Comparison of ENCODE assay signal across 10 mouse cellular contexts in the genomic region with DNA sequence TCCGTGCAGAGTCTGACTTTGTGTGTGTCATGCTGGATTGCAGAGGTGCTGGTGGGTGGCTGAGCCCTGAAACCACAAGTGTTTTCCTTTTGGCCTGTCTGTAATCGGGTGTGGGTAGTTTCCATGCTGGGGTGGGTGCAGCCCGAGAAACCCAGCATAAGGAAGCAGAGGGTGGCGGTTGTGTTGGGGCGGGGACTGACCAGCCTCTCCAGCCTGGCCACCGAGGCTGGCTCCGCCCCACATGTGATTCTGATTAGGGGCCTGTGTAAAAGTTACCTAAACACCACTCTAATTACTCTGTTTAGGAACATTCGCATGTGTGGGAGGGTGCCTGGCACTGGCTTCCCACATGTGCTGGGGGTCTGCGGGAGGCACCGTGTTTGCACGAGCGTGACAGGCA. TPM values are rescaled to one million over a fixed set of nuclear protein-coding genes. Genes with fewer than 3 reads are reported as not detected.
DNase-seq lines count a peak whose midpoint lies in the region; ATAC-seq lines count a peak whose summit lies in the region.
"Had no signal": no experiment of that assay in that cellular context is flagged by ENCODE, and none has a peak within 500 bp of the region (broad histone marks: within the 10 kb centered on the region; RNA-seq: fewer than 3 reads in every experiment).

No protein-coding gene starts in this region.

- WGBS in limb, embryonic 12.5 days: 11% methylated on average over 12 of the region's 12 CpGs
- WGBS in stomach, embryonic 16.5 days: 54% methylated on average over 12 of the region's 12 CpGs
- WGBS in midbrain, embryonic 14.5 days: 78% methylated on average over 12 of the region's 12 CpGs

- peak overlapping the region; percentile 55 for H3K4me2 ChIP-seq in limb, embryonic 12.5 days
- H3K4me2 ChIP-seq in stomach, embryonic 16.5 days (ENCODE audit: low read depth, low read length): no peak overlapping the region
- H3K4me2 ChIP-seq in midbrain, embryonic 14.5 days (ENCODE audit: low read length): no peak overlapping the region
- H3K4me2 ChIP-seq: neural tube, embryonic 13.5 days had no signal

- H3K27ac ChIP-seq in limb, embryonic 12.5 days: peak overlapping the region; percentile 78
- no peak overlapping the region for H3K27ac ChIP-seq in stomach, embryonic 16.5 days (ENCODE audit: low read length)
- no peak overlapping the region for H3K27ac ChIP-seq in midbrain, embryonic 14.5 days (replicated peaks; ENCODE audit: low read depth, low read length)
- H3K27ac ChIP-seq: neural tube, embryonic 13.5 days had no signal

- peaks cover 16% of the 10 kb centered on the region; the same call in 1 of the 2 replicates for H3K27me3 ChIP-seq in limb, embryonic 12.5 days
- no peaks in the 10 kb centered on the region; the same call in 1 of the 2 replicates for H3K27me3 ChIP-seq in stomach, embryonic 16.5 days (ENCODE audit: control insufficient read depth, insufficient read depth, low read length)
- no peaks in the 10 kb centered on the region for H3K27me3 ChIP-seq in midbrain, embryonic 14.5 days (ENCODE audit: control insufficient read depth, insufficient read depth, low read length)
- H3K27me3 ChIP-seq: neural tube, embryonic 13.5 days had no signal

- H3K9me3 ChIP-seq in limb, embryonic 12.5 days: no peaks in the 10 kb centered on the region
- H3K9me3 ChIP-seq in stomach, embryonic 16.5 days (replicated peaks; ENCODE audit: control insufficient read depth, low read length): no peaks in the 10 kb centered on the region
- H3K9me3 ChIP-seq in midbrain, embryonic 14.5 days (ENCODE audit: control insufficient read depth, low read length): no peaks in the 10 kb centered on the region
- H3K9me3 ChIP-seq: neural tube, embryonic 13.5 days had no signal

- peak overlapping the region; percentile 23 for H3K4me3 ChIP-seq in limb, embryonic 12.5 days (replicated peaks)
- H3K4me3 ChIP-seq in stomach, embryonic 16.5 days (replicated peaks; ENCODE audit: low read length): no peak overlapping the region
- no peak overlapping the region for H3K4me3 ChIP-seq in midbrain, embryonic 14.5 days (replicated peaks; ENCODE audit: low read depth, low read length)
- H3K4me3 ChIP-seq: neural tube, embryonic 13.5 days had no signal

- peak; percentile 36 to 50 for DNase-seq in kidney, postnatal 4 days
- no peak for DNase-seq in kidney, adult 8-10 months
- DNase-seq in embryo, embryonic 11 days: peak; percentile 75
- no peak for DNase-seq in midbrain, embryonic 14.5 days
- no peak for DNase-seq in right cerebral cortex, postnatal 10 days (ENCODE audit: low spot score in 2 of 2)
- DNase-seq: gastrocnemius, postnatal 10 days; kidney, adult 18-20 months had no signal

- ATAC-seq in limb, embryonic 12.5 days (ENCODE audit: insufficient number of reproducible peaks, insufficient read depth, low FRiP score, low TSS enrichment, low read depth): peak; percentile 81
- 0 out of 2 replicates have a peak, but pooled peaks have one; percentile 19 for ATAC-seq in stomach, embryonic 16.5 days (ENCODE audit: insufficient read depth, low FRiP score)
- ATAC-seq in midbrain, embryonic 14.5 days (ENCODE audit: low FRiP score, low TSS enrichment): no peak

- H3K36me3 ChIP-seq in limb, embryonic 12.5 days: no peaks in the 10 kb centered on the region
- no peaks in the 10 kb centered on the region for H3K36me3 ChIP-seq in stomach, embryonic 16.5 days (ENCODE audit: control insufficient read depth, insufficient read depth, low read length)
- no peaks in the 10 kb centered on the region for H3K36me3 ChIP-seq in midbrain, embryonic 14.5 days (ENCODE audit: control insufficient read depth, insufficient read depth, low read length)
- H3K36me3 ChIP-seq: neural tube, embryonic 13.5 days had no signal

- peaks cover 67% of the 10 kb centered on the region for H3K4me1 ChIP-seq in limb, embryonic 12.5 days (replicated peaks)
- 0 out of 2 replicates have a peak, but pooled peaks cover 3% of the 10 kb centered on the region for H3K4me1 ChIP-seq in stomach, embryonic 16.5 days (ENCODE audit: control insufficient read depth, insufficient read depth, low read length)
- no peaks in the 10 kb centered on the region for H3K4me1 ChIP-seq in midbrain, embryonic 14.5 days (ENCODE audit: control insufficient read depth, insufficient read depth, low read length)

- H3K9ac ChIP-seq in limb, embryonic 12.5 days (replicated peaks): 0 out of 2 replicates have a peak overlapping the region, but pooled peaks have one; percentile 23
- H3K9ac ChIP-seq in stomach, embryonic 16.5 days (ENCODE audit: low read length): no peak overlapping the region
- H3K9ac ChIP-seq in midbrain, embryonic 14.5 days (replicated peaks; ENCODE audit: low read length): no peak overlapping the region
- H3K9ac ChIP-seq: neural tube, embryonic 13.5 days had no signal

RNA-seq across cellular contexts. Expression of gene Glis1, which starts 23.2 kb away (rescaled TPM):
- 12.0 and 13.4 TPM in 2 replicates for polyA plus RNA-seq in limb, embryonic 12.5 days (2016; fragmentation: Nextera tagmentation; extraction: Ambion mirVana)
- polyA plus RNA-seq in stomach, embryonic 16.5 days (2015; fragmentation: Nextera tagmentation; extraction: Ambion mirVana): 0.21 and 0.87 TPM in 2 replicates
- 1.6 TPM in 2 replicates for polyA plus RNA-seq in midbrain, embryonic 14.5 days (2014; fragmentation: Nextera tagmentation; extraction: Ambion mirVana)

Comparison
In these comparisons a context has a peak if more than half of its experiments do, and no peak if none do; other contexts are left out.
1. DNase-seq: peak in kidney, postnatal 4 days (2 of 2) and embryo, embryonic 11 days (single experiment); none in kidney, adult 8-10 months (0 of 2), midbrain, embryonic 14.5 days (single experiment) and right cerebral cortex, postnatal 10 days (0 of 2).